Comparison of ENCODE assay signal across 8 mouse cellular contexts in genomic region chr2:181537444-181538047, GRCm38 (mm10). TPM values are rescaled to one million over a fixed set of nuclear protein-coding genes. Genes with fewer than 3 reads are reported as not detected.
DNase-seq lines count a peak whose midpoint lies in the region; ATAC-seq lines count a peak whose summit lies in the region.

No protein-coding gene starts in this region.

- peak; percentile 72; the same call in 1 of the 2 replicates for ATAC-seq in embryonic facial prominence, embryonic 13.5 days (ENCODE audit: insufficient number of reproducible peaks, insufficient read depth, low FRiP score, low TSS enrichment, low read depth)
- peak; percentile 83 for ATAC-seq in heart, embryonic 16.5 days (replicated peaks; ENCODE audit: extremely low read depth, insufficient read depth, low FRiP score)
- ATAC-seq in lung, embryonic 15.5 days (ENCODE audit: borderline replicate concordance, extremely low read depth, low FRiP score, low TSS enrichment): peak; percentile 55; the same call in 1 of the 2 replicates

- DNase-seq in gastrocnemius, adult 18-20 months (ENCODE audit: low spot score): peak; percentile 35
- no peak for DNase-seq in gastrocnemius, postnatal 36 days
- peak; percentile 33 to 37 for DNase-seq in layer of hippocampus, postnatal 14 days (ENCODE audit: low spot score in 2 of 2)
- DNase-seq in retina, postnatal 7 days (ENCODE audit: low read depth, low spot score): peak; percentile 49
- no peak for DNase-seq in cerebellum, adult 9-11 months

- intact Hi-C loops in gastrocnemius, postnatal 36 days (cut with DNase I): loop anchor here (5.0 kb wide), 1 partner anchor 35 kb away; no protein-coding TSS in a partner anchor

- no peak overlapping the region for H3K27ac ChIP-seq in embryonic facial prominence, embryonic 13.5 days
- H3K27ac ChIP-seq in heart, embryonic 16.5 days (ENCODE audit: low read length): peak overlapping the region; percentile 33
- H3K27ac ChIP-seq in lung, embryonic 15.5 days: no peak overlapping the region

- peaks cover 7% of the 10 kb centered on the region; the same call in 1 of the 2 replicates for H3K36me3 ChIP-seq in embryonic facial prominence, embryonic 13.5 days
- no peaks in the 10 kb centered on the region for H3K36me3 ChIP-seq in heart, embryonic 16.5 days (ENCODE audit: control insufficient read depth, insufficient read depth)
- H3K36me3 ChIP-seq in lung, embryonic 15.5 days: 0 out of 2 replicates have a peak, but pooled peaks cover under 1% of the 10 kb centered on the region

- H3K9ac ChIP-seq in embryonic facial prominence, embryonic 13.5 days: no peak overlapping the region
- H3K9ac ChIP-seq in heart, embryonic 16.5 days (ENCODE audit: low read length): peak overlapping the region; percentile 48
- H3K9ac ChIP-seq in lung, embryonic 15.5 days: no peak overlapping the region

- H3K27me3 ChIP-seq in embryonic facial prominence, embryonic 13.5 days: no peaks in the 10 kb centered on the region
- H3K27me3 ChIP-seq in heart, embryonic 16.5 days (ENCODE audit: control insufficient read depth, insufficient read depth, low read length): no peaks in the 10 kb centered on the region
- no peaks in the 10 kb centered on the region for H3K27me3 ChIP-seq in lung, embryonic 15.5 days

- peaks cover 5% of the 10 kb centered on the region; the same call in 1 of the 2 replicates for H3K4me1 ChIP-seq in embryonic facial prominence, embryonic 13.5 days
- H3K4me1 ChIP-seq in heart, embryonic 16.5 days (ENCODE audit: control insufficient read depth, insufficient read depth, low read length): peaks cover 8% of the 10 kb centered on the region
- H3K4me1 ChIP-seq in lung, embryonic 15.5 days: peaks cover 4% of the 10 kb centered on the region; the same call in 1 of the 2 replicates

- H3K4me3 ChIP-seq in embryonic facial prominence, embryonic 13.5 days: no peak overlapping the region
- H3K4me3 ChIP-seq in heart, embryonic 16.5 days (ENCODE audit: low read length): no peak overlapping the region
- H3K4me3 ChIP-seq in lung, embryonic 15.5 days: no peak overlapping the region

- WGBS in embryonic facial prominence, embryonic 13.5 days: 87% methylated on average over 2 of the region's 2 CpGs
- 72% methylated on average over 2 of the region's 2 CpGs for WGBS in heart, embryonic 16.5 days
- WGBS in lung, embryonic 15.5 days: 77% methylated on average over 2 of the region's 2 CpGs

- H3K9me3 ChIP-seq in embryonic facial prominence, embryonic 13.5 days: no peaks in the 10 kb centered on the region
- no peaks in the 10 kb centered on the region for H3K9me3 ChIP-seq in heart, embryonic 16.5 days (replicated peaks; ENCODE audit: control insufficient read depth, low read length)
- no peaks in the 10 kb centered on the region for H3K9me3 ChIP-seq in lung, embryonic 15.5 days

- no peak overlapping the region for H3K4me2 ChIP-seq in embryonic facial prominence, embryonic 13.5 days
- peak overlapping the region; percentile 19 for H3K4me2 ChIP-seq in heart, embryonic 16.5 days (ENCODE audit: low read depth, low read length)
- no peak overlapping the region for H3K4me2 ChIP-seq in lung, embryonic 15.5 days

RNA-seq across cellular contexts. Expression of gene Dnajc5, which starts 17.3 kb away (rescaled TPM):
- total RNA-seq in gastrocnemius, adult 18-20 months (2021): 10 to 100 TPM; 42.2 to 47.7 TPM
- 10 to 100 TPM; 43.3 to 43.9 TPM for total RNA-seq in gastrocnemius, postnatal 36 days (2021)
- 97.2 and 101 TPM in 2 replicates for polyA plus RNA-seq in embryonic facial prominence, embryonic 13.5 days (2015; fragmentation: Nextera tagmentation; extraction: Ambion mirVana)
- polyA plus RNA-seq in heart, embryonic 16.5 days (2015; fragmentation: Nextera tagmentation; extraction: Ambion mirVana): 77.9 and 82.1 TPM in 2 replicates
- total RNA-seq in layer of hippocampus, postnatal 14 days (2021): 100 to 1,000 TPM; 271 to 275 TPM
- polyA plus RNA-seq in lung, embryonic 15.5 days (2015; fragmentation: Nextera tagmentation; extraction: Ambion mirVana): 84.8 and 87.4 TPM in 2 replicates

RNA-seq across cellular contexts. Expression of gene Tpd52l2, which starts 40.6 kb away (rescaled TPM):
- total RNA-seq in gastrocnemius, adult 18-20 months (2021): 10 to 100 TPM; 48.9 to 51.1 TPM
- 10 to 100 TPM; 41.1 to 48.7 TPM for total RNA-seq in gastrocnemius, postnatal 36 days (2021)
- 156 and 168 TPM in 2 replicates for polyA plus RNA-seq in embryonic facial prominence, embryonic 13.5 days (2015; fragmentation: Nextera tagmentation; extraction: Ambion mirVana)
- polyA plus RNA-seq in heart, embryonic 16.5 days (2015; fragmentation: Nextera tagmentation; extraction: Ambion mirVana): 123 and 125 TPM in 2 replicates
- 10 to 100 TPM; 74.8 to 76.4 TPM for total RNA-seq in layer of hippocampus, postnatal 14 days (2021)
- polyA plus RNA-seq in lung, embryonic 15.5 days (2015; fragmentation: Nextera tagmentation; extraction: Ambion mirVana): 155 and 160 TPM in 2 replicates

RNA-seq across cellular contexts. Expression of gene Abhd16b, which starts 44.5 kb away (rescaled TPM):
- total RNA-seq in gastrocnemius, adult 18-20 months (2021): not detected
- not detected for total RNA-seq in gastrocnemius, postnatal 36 days (2021)
- 0.11 and 0.14 TPM in 2 replicates for polyA plus RNA-seq in embryonic facial prominence, embryonic 13.5 days (2015; fragmentation: Nextera tagmentation; extraction: Ambion mirVana)
- 0.17 and 0.19 TPM in 2 replicates for polyA plus RNA-seq in heart, embryonic 16.5 days (2015; fragmentation: Nextera tagmentation; extraction: Ambion mirVana)
- total RNA-seq in layer of hippocampus, postnatal 14 days (2021): not detected
- 0.24 and 0.26 TPM in 2 replicates for polyA plus RNA-seq in lung, embryonic 15.5 days (2015; fragmentation: Nextera tagmentation; extraction: Ambion mirVana)

RNA-seq across cellular contexts. Expression of gene Uckl1, which starts 47.1 kb away (rescaled TPM):
- 10 to 100 TPM; 23.2 to 23.4 TPM for total RNA-seq in gastrocnemius, adult 18-20 months (2021)
- 10 to 100 TPM; 24.8 to 27.3 TPM for total RNA-seq in gastrocnemius, postnatal 36 days (2021)
- polyA plus RNA-seq in embryonic facial prominence, embryonic 13.5 days (2015; fragmentation: Nextera tagmentation; extraction: Ambion mirVana): 41.1 and 57.1 TPM in 2 replicates
- polyA plus RNA-seq in heart, embryonic 16.5 days (2015; fragmentation: Nextera tagmentation; extraction: Ambion mirVana): 77.3 and 85.8 TPM in 2 replicates
- total RNA-seq in layer of hippocampus, postnatal 14 days (2021): 10 to 100 TPM; 52.0 to 53.1 TPM
- 41.4 and 51.2 TPM in 2 replicates for polyA plus RNA-seq in lung, embryonic 15.5 days (2015; fragmentation: Nextera tagmentation; extraction: Ambion mirVana)

RNA-seq across cellular contexts. Expression of gene Prpf6, which starts 54.1 kb away (rescaled TPM):
- total RNA-seq in gastrocnemius, adult 18-20 months (2021): 10 to 100 TPM; 30.8 to 34.2 TPM
- total RNA-seq in gastrocnemius, postnatal 36 days (2021): 10 to 100 TPM; 23.0 to 29.8 TPM
- 64.0 and 68.9 TPM in 2 replicates for polyA plus RNA-seq in embryonic facial prominence, embryonic 13.5 days (2015; fragmentation: Nextera tagmentation; extraction: Ambion mirVana)
- polyA plus RNA-seq in heart, embryonic 16.5 days (2015; fragmentation: Nextera tagmentation; extraction: Ambion mirVana): 47.4 and 47.6 TPM in 2 replicates
- total RNA-seq in layer of hippocampus, postnatal 14 days (2021): 10 to 100 TPM; 51.2 to 55.5 TPM
- polyA plus RNA-seq in lung, embryonic 15.5 days (2015; fragmentation: Nextera tagmentation; extraction: Ambion mirVana): 60.8 and 61.9 TPM in 2 replicates

Comparison
In these comparisons a context has a peak if more than half of its experiments do, and no peak if none do; other contexts are left out.
1. DNase-seq: peak in gastrocnemius, adult 18-20 months (single experiment), layer of hippocampus, postnatal 14 days (2 of 2) and retina, postnatal 7 days (single experiment); none in gastrocnemius, postnatal 36 days (0 of 2) and cerebellum, adult 9-11 months (single experiment).
2. RNA of gene Dnajc5, which starts 17.3 kb away (total RNA-seq): 271 to 275 TPM in layer of hippocampus, postnatal 14 days; 42.2 to 47.7 TPM in gastrocnemius, adult 18-20 months and 43.3 to 43.9 TPM in gastrocnemius, postnatal 36 days; every median in the first group is over 4 times any median in the second.
3. Peak in every context shown above with its lines, with median percentiles within 50 percentile points of each other: ATAC-seq.